Mouse (Mus musculus): ENCODE data around the gene Parp8. TPM values are rescaled to one million over a fixed set of nuclear protein-coding genes. Genes with fewer than 3 reads are reported as not detected.

Parp8 gene
- polyA plus RNA-seq, 2 experiments = 2.0 to 3.2 TPM

- Histone ChIP-seq H3K27ac (no peak overlapping the region), H3K4me1 (replicated peaks; ENCODE audit: control insufficient read depth in 2 of 2, insufficient read depth in 2 of 2, low read length in 1 of 2) (no peaks in the 10 kb centered on the region), H3K4me2 (ENCODE audit: low read depth) (no peak overlapping the region), H3K27me3 (ENCODE audit: control insufficient read depth, insufficient read depth, low read length) (no peaks in the 10 kb centered on the region), H3K4me3 (ENCODE audit: insufficient read depth in 1 of 2, low read depth in 2 of 2, low read length in 2 of 2) (no peak overlapping the region), H3K9ac (replicated peaks) (no peak overlapping the region), H3K9me3 (ENCODE audit: control insufficient read depth, low read length) (no peaks in the 10 kb centered on the region), H3K36me3 (replicated peaks; ENCODE audit: control insufficient read depth, insufficient read depth, low read depth) (no peaks in the 10 kb centered on the region)
- no peak for ATAC-seq (ENCODE audit: insufficient read depth)
- WGBS (ENCODE audit: insufficient replicate concordance) = 71% methylated on average over 6 of the region's 6 CpGs
- no peak for DNase-seq (ENCODE audit: low read depth in 3 of 3, low spot score in 3 of 3)
- TF ChIP-seq CTCF (IDR thresholded peaks at IDR 0.05; ENCODE audit: low read depth) = no peak
- TF ChIP-seq EP300 (IDR thresholded peaks at IDR 0.05; ENCODE audit: low read depth) = no peak
Observed at GRCm38 (mm10) chr13:116917387-116917930, 107.9 kb downstream of the Parp8 start.

GRCm38 (mm10) chr13:116908284-116908683 is 117.1 kb downstream of the Parp8 start:
- ATAC-seq (ENCODE audit: insufficient read depth) (no peak), DNase-seq (ENCODE audit: low read depth in 3 of 3, low spot score in 3 of 3) (no peak)
- Histone ChIP-seq H3K27ac (no peak overlapping the region), H3K27me3 (ENCODE audit: control insufficient read depth, insufficient read depth, low read length) (no peaks in the 10 kb centered on the region), H3K36me3 (replicated peaks; ENCODE audit: control insufficient read depth, insufficient read depth, low read depth) (no peaks in the 10 kb centered on the region), H3K4me1 (replicated peaks; ENCODE audit: control insufficient read depth in 2 of 2, insufficient read depth in 2 of 2, low read length in 1 of 2) (no peaks in the 10 kb centered on the region), H3K4me2 (ENCODE audit: low read depth) (no peak overlapping the region), H3K4me3 (ENCODE audit: insufficient read depth in 1 of 2, low read depth in 2 of 2, low read length in 2 of 2) (no peak overlapping the region), H3K9ac (replicated peaks) (no peak overlapping the region), H3K9me3 (ENCODE audit: control insufficient read depth, low read length) (no peaks in the 10 kb centered on the region)
- WGBS (ENCODE audit: insufficient replicate concordance) = 50% methylated on average over 3 of the region's 3 CpGs
- TF ChIP-seq CTCF (IDR thresholded peaks at IDR 0.05; ENCODE audit: low read depth) (no peak), EP300 (IDR thresholded peaks at IDR 0.05; ENCODE audit: low read depth) (no peak)

- no peaks in the 10 kb centered on the region for H3K27me3 ChIP-seq (ENCODE audit: control insufficient read depth, insufficient read depth, low read length)
- no peak for ATAC-seq (ENCODE audit: insufficient read depth)
- no peak overlapping the region for H3K27ac ChIP-seq
- no peaks in the 10 kb centered on the region for H3K9me3 ChIP-seq (ENCODE audit: control insufficient read depth, low read length)
- TF ChIP-seq CTCF (IDR thresholded peaks at IDR 0.05; ENCODE audit: low read depth) = no peak
- no peak for TF ChIP-seq EP300 (IDR thresholded peaks at IDR 0.05; ENCODE audit: low read depth)
- no peaks in the 10 kb centered on the region for H3K36me3 ChIP-seq (replicated peaks; ENCODE audit: control insufficient read depth, insufficient read depth, low read depth)
- DNase-seq (ENCODE audit: low read depth in 3 of 3, low spot score in 3 of 3) = no peak
- H3K4me1 ChIP-seq (replicated peaks; ENCODE audit: control insufficient read depth in 2 of 2, insufficient read depth in 2 of 2, low read length in 1 of 2) = no peaks in the 10 kb centered on the region
- H3K9ac ChIP-seq (replicated peaks) = no peak overlapping the region
- H3K4me2 ChIP-seq (ENCODE audit: low read depth) = no peak overlapping the region
- H3K4me3 ChIP-seq (ENCODE audit: insufficient read depth in 1 of 2, low read depth in 2 of 2, low read length in 2 of 2) = no peak overlapping the region
- WGBS (ENCODE audit: insufficient replicate concordance) = 74% methylated on average over 5 of the region's 5 CpGs
Observed at GRCm38 (mm10) chr13:116903394-116903793, 121.9 kb downstream of the Parp8 start.

GRCm38 (mm10) chr13:116898395-116898794 is 126.9 kb downstream of the Parp8 start:
- H3K9ac ChIP-seq (replicated peaks) = no peak overlapping the region
- H3K4me1 ChIP-seq (replicated peaks; ENCODE audit: control insufficient read depth in 2 of 2, insufficient read depth in 2 of 2, low read length in 1 of 2) = no peaks in the 10 kb centered on the region
- H3K36me3 ChIP-seq (replicated peaks; ENCODE audit: control insufficient read depth, insufficient read depth, low read depth) = no peaks in the 10 kb centered on the region
- no peak overlapping the region for H3K4me2 ChIP-seq (ENCODE audit: low read depth)
- ATAC-seq (ENCODE audit: insufficient read depth) = no peak
- 77% methylated on average over 5 of the region's 5 CpGs for WGBS (ENCODE audit: insufficient replicate concordance)
- no peak overlapping the region for H3K4me3 ChIP-seq (ENCODE audit: insufficient read depth in 1 of 2, low read depth in 2 of 2, low read length in 2 of 2)
- DNase-seq (ENCODE audit: low read depth in 3 of 3, low spot score in 3 of 3) = no peak
- no peak for TF ChIP-seq CTCF (IDR thresholded peaks at IDR 0.05; ENCODE audit: low read depth)
- TF ChIP-seq EP300 (IDR thresholded peaks at IDR 0.05; ENCODE audit: low read depth) = no peak
- no peaks in the 10 kb centered on the region for H3K27me3 ChIP-seq (ENCODE audit: control insufficient read depth, insufficient read depth, low read length)
- H3K9me3 ChIP-seq (ENCODE audit: control insufficient read depth, low read length) = no peaks in the 10 kb centered on the region
- no peak overlapping the region for H3K27ac ChIP-seq

- no peak overlapping the region for H3K9ac ChIP-seq (replicated peaks)
- H3K36me3 ChIP-seq (replicated peaks; ENCODE audit: control insufficient read depth, insufficient read depth, low read depth) = no peaks in the 10 kb centered on the region
- H3K4me3 ChIP-seq (ENCODE audit: insufficient read depth in 1 of 2, low read depth in 2 of 2, low read length in 2 of 2) = no peak overlapping the region
- no peak overlapping the region for H3K27ac ChIP-seq
- no peak overlapping the region for H3K4me2 ChIP-seq (ENCODE audit: low read depth)
- DNase-seq (ENCODE audit: low read depth in 3 of 3, low spot score in 3 of 3) = no peak
- H3K9me3 ChIP-seq (ENCODE audit: control insufficient read depth, low read length) = no peaks in the 10 kb centered on the region
- 63% methylated on average over 1 of the region's 1 CpGs for WGBS (ENCODE audit: insufficient replicate concordance)
- no peak for ATAC-seq (ENCODE audit: insufficient read depth)
- no peaks in the 10 kb centered on the region for H3K4me1 ChIP-seq (replicated peaks; ENCODE audit: control insufficient read depth in 2 of 2, insufficient read depth in 2 of 2, low read length in 1 of 2)
- TF ChIP-seq CTCF (IDR thresholded peaks at IDR 0.05; ENCODE audit: low read depth) (no peak), EP300 (IDR thresholded peaks at IDR 0.05; ENCODE audit: low read depth) (no peak)
- no peaks in the 10 kb centered on the region for H3K27me3 ChIP-seq (ENCODE audit: control insufficient read depth, insufficient read depth, low read length)
Observed at GRCm38 (mm10) chr13:116897711-116898110, 127.6 kb downstream of the Parp8 start.
